Mouse (Mus musculus) forebrain, embryonic 14.5 days (tissue): ENCODE results near the gene Mfap4. TPM values are rescaled to one million over a fixed set of nuclear protein-coding genes. Genes with fewer than 3 reads are reported as not detected.

Source experiments
- ATAC-seq: fragments of 200-750 bp; cut with Nextera tagmentation; 2 replicates; pipeline ENCODE4 v1.8.0; 2017; ENCODE audit warnings: mild to moderate bottlenecking, moderate library complexity
- DNase-seq: peaks from one replicate; pipeline ENCODE4 v3.0.0-alpha.2; 2015; ENCODE audit warnings: low spot score
- H3K27ac ChIP-seq: fragments of 300-500 bp; sonication (generic); 2 replicates; pipeline ENCODE4 v1.5.1; 2014; ENCODE audit warnings: low read depth, mild to moderate bottlenecking, control low read depth, low read length, moderate library complexity
- H3K27me3 ChIP-seq: fragments of 300-500 bp; sonication (generic); replicated peaks from 2 replicates; pipeline ENCODE4 v1.6.1; 2014; ENCODE audit warnings: low read length, control low read depth, mixed read lengths; ENCODE audit not compliant: control insufficient read depth, insufficient read depth
- H3K36me3 ChIP-seq: fragments of 300-500 bp; sonication (generic); 2 replicates; pipeline ENCODE4 v1.6.1; 2014; ENCODE audit warnings: low read length, control low read depth; ENCODE audit not compliant: control insufficient read depth, insufficient read depth
- H3K4me1 ChIP-seq: fragments of 300-500 bp; sonication (generic); 2 replicates; pipeline ENCODE4 v1.6.1; 2014; ENCODE audit warnings: antibody characterized with exemption, low read length, control low read depth; ENCODE audit not compliant: control insufficient read depth, insufficient read depth
- H3K4me2 ChIP-seq: fragments of 300-500 bp; sonication (generic); 2 replicates; pipeline ENCODE4 v1.6.1; 2014; ENCODE audit warnings: mild to moderate bottlenecking, control low read depth, low read length
- H3K4me3 ChIP-seq: fragments of 300-500 bp; sonication (generic); 2 replicates; pipeline ENCODE4 v1.5.1; 2014; ENCODE audit warnings: low read depth, low read length, control low read depth
- H3K9ac ChIP-seq: fragments of 300-500 bp; sonication (generic); 2 replicates; pipeline ENCODE4 v1.6.1; 2014; ENCODE audit warnings: mild to moderate bottlenecking, low read length, control low read depth, moderate library complexity
- H3K9me3 ChIP-seq: fragments of 300-500 bp; sonication (generic); replicated peaks from 2 replicates; pipeline ENCODE4 v1.6.1; 2016; ENCODE audit warnings: low read length, control low read depth, mixed read lengths; ENCODE audit not compliant: control insufficient read depth
- WGBS: fragments of 180-500 bp; shearing (Covaris S2); extraction: QIAGEN DNeasy Blood & Tissue Kit; methylation state at CpG from one replicate; pipeline ENCODE4 v1.1.7; 2014; 5-methylcytosine and 5-hydroxymethylcytosine counted together
- polyA plus RNA-seq: library from polyadenylated mRNA; unstranded; fragments of >200 nt; fragmentation: Nextera tagmentation; extraction: Ambion mirVana; gene quantifications from 2 replicates; pipeline ENCODE4 v1.2.1, GENCODE M21; 2014

Gene Mfap4
- polyA plus RNA-seq, 1 experiment from 2014 or later: 65.7 TPM

- Histone ChIP-seq H3K4me1 (peaks cover 9% of the 10 kb centered on the region), H3K27ac (no peak overlapping the region), H3K4me3 (no peak overlapping the region), H3K9ac (no peak overlapping the region), H3K9me3 (no peaks in the 10 kb centered on the region), H3K36me3 (peaks cover 22% of the 10 kb centered on the region), H3K27me3 (no peaks in the 10 kb centered on the region), H3K4me2 (no peak overlapping the region)
- DNase-seq (no peak), ATAC-seq (no peak)
- 91% methylated on average over 2 of the region's 2 CpGs for WGBS
Measured at GRCm38 (mm10) chr11:61495528-61495927, 10.3 kb downstream of the Mfap4 start.

DNA sequence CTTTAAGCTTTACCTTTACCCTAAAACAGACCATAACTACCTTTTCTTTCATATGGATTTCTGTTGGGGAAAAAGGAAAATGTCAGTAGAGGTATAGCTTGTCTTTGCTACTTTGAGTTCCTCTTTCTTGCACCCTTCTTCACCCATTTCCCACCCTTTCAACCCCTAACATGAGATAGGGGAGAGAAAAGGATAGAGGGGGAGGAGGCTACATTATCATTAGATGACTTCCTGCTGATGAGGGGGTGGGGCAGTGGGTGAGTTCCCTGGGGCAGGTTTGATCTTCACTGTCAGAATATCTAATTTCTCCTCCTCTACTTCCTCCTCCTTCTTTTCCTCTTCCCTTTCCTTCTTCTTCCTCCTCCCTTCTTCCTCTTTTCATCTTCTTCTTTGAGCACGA lies 12.3 kb downstream of the Mfap4 start:
- 64% methylated on average over 1 of the region's 1 CpGs for WGBS
- DNase-seq: no peak
- no peak for ATAC-seq
- no peak overlapping the region for H3K4me3 ChIP-seq
- no peak overlapping the region for H3K27ac ChIP-seq
- H3K9ac ChIP-seq: no peak overlapping the region
- no peak overlapping the region for H3K4me2 ChIP-seq
- peaks cover 7% of the 10 kb centered on the region for H3K4me1 ChIP-seq
- H3K27me3 ChIP-seq: no peaks in the 10 kb centered on the region
- peaks cover 3% of the 10 kb centered on the region; the same call in 1 of the 2 replicates for H3K36me3 ChIP-seq
- no peaks in the 10 kb centered on the region for H3K9me3 ChIP-seq

DNA sequence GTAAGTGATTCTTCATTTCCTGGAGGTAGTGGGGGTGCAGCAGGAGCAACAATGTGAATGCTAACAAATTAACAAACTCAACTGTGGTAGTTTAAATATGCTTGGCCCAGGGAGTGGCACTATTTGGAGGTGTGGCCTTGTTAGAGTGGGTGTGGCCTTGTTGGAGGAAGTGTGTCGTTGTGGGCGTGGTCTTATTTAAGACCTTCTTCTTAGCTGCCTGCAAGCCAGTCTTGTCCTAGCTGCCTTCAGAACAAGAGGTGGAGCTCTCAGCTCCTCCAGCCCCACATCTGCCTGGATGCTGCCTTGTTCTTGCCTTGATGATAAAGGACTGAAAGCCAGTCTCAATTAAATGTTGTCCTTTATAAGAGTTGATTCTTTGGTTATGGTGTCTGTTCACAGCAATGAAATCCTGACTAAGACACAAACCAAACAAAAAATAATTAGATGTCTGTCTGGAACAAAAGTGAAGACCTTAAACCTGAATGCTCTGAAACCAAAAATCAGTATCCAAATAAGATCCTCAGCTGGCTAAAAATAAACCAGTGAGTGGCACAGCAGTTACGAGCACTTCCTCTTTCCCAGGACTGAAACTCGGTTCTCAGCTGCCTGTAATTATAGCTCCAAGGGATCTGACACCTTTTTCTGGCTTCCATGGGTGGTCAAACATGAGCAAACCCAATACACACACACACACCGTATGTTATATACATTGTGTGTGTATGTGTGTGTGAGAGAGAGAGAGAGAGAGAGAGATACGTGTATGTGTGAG lies 13.7 kb downstream of the Mfap4 start:
- DNase-seq (no peak), ATAC-seq (no peak)
- 83% methylated on average over 6 of the region's 6 CpGs for WGBS
- Histone ChIP-seq H3K4me1 (no peaks in the 10 kb centered on the region), H3K4me3 (no peak overlapping the region), H3K27me3 (no peaks in the 10 kb centered on the region), H3K4me2 (no peak overlapping the region), H3K9ac (no peak overlapping the region), H3K9me3 (no peaks in the 10 kb centered on the region), H3K36me3 (no peaks in the 10 kb centered on the region), H3K27ac (no peak overlapping the region)

- peak overlapping the region; percentile 61 for H3K4me2 ChIP-seq
- no peaks in the 10 kb centered on the region for H3K9me3 ChIP-seq
- 87% methylated on average over 8 of the region's 8 CpGs for WGBS
- H3K27ac ChIP-seq: peak overlapping the region; percentile 80
- DNase-seq: no peak
- H3K27me3 ChIP-seq: no peaks in the 10 kb centered on the region
- peaks cover 13% of the 10 kb centered on the region; the same call in 1 of the 2 replicates for H3K4me1 ChIP-seq
- peak overlapping the region; percentile 47; the same call in 1 of the 2 replicates for H3K4me3 ChIP-seq
- ATAC-seq: no peak
- H3K36me3 ChIP-seq: 0 out of 2 replicates have a peak, but pooled peaks cover 8% of the 10 kb centered on the region
- H3K9ac ChIP-seq: peak overlapping the region; percentile 67; the same call in 1 of the 2 replicates
Measured at GRCm38 (mm10) chr11:61503933-61504332, 18.7 kb downstream of the Mfap4 start.

GRCm38 (mm10) chr11:61504713-61505257 lies 19.6 kb downstream of the Mfap4 start, which contains the start of gene B9d1:
TSS of gene B9d1 (plus strand) at chr11:61505144.
- peaks cover 13% of the 10 kb centered on the region; the same call in 1 of the 2 replicates for H3K36me3 ChIP-seq
- H3K9ac ChIP-seq: peak within 1 kb of the TSS; percentile 67
- peaks cover 13% of the 10 kb centered on the region; the same call in 1 of the 2 replicates for H3K4me1 ChIP-seq
- peak within 1 kb of the TSS; percentile 47 for H3K4me3 ChIP-seq
- DNase-seq (peak; percentile 99), ATAC-seq (peak; percentile 92)
- no peaks in the 10 kb centered on the region for H3K9me3 ChIP-seq
- peak within 1 kb of the TSS; percentile 80 for H3K27ac ChIP-seq
- peak within 1 kb of the TSS; percentile 61 for H3K4me2 ChIP-seq
- under 1% methylated on average over 39 of the region's 39 CpGs for WGBS
- no peaks in the 10 kb centered on the region for H3K27me3 ChIP-seq

GRCm38 (mm10) chr11:61514953-61515352 lies 29.7 kb downstream of the Mfap4 start:
- H3K4me1 ChIP-seq: no peaks in the 10 kb centered on the region
- DNase-seq: peak; percentile 29
- H3K27me3 ChIP-seq: no peaks in the 10 kb centered on the region
- H3K36me3 ChIP-seq: peaks cover 56% of the 10 kb centered on the region
- H3K9me3 ChIP-seq: no peaks in the 10 kb centered on the region
- no peak overlapping the region; the same call in 1 of the 2 replicates for H3K9ac ChIP-seq
- ATAC-seq: no peak
- no peak overlapping the region for H3K4me3 ChIP-seq
- WGBS: 46% methylated on average over 3 of the region's 3 CpGs
- H3K27ac ChIP-seq: peak overlapping the region; percentile 21; the same call in 1 of the 2 replicates
- no peak overlapping the region for H3K4me2 ChIP-seq

GRCm38 (mm10) chr11:61517971-61518370 lies 32.7 kb downstream of the Mfap4 start:
- WGBS: 88% methylated on average over 1 of the region's 1 CpGs
- no peak overlapping the region for H3K4me2 ChIP-seq
- H3K4me3 ChIP-seq: no peak overlapping the region
- H3K4me1 ChIP-seq: no peaks in the 10 kb centered on the region
- no peaks in the 10 kb centered on the region for H3K9me3 ChIP-seq
- no peak overlapping the region for H3K9ac ChIP-seq
- no peaks in the 10 kb centered on the region for H3K27me3 ChIP-seq
- peaks cover 60% of the 10 kb centered on the region for H3K36me3 ChIP-seq
- DNase-seq (no peak), ATAC-seq (no peak)
- H3K27ac ChIP-seq: no peak overlapping the region

GRCm38 (mm10) chr11:61518871-61519270 lies 33.6 kb downstream of the Mfap4 start:
- ATAC-seq (no peak), DNase-seq (no peak)
- Histone ChIP-seq H3K4me3 (no peak overlapping the region), H3K9me3 (no peaks in the 10 kb centered on the region), H3K4me1 (no peaks in the 10 kb centered on the region), H3K9ac (no peak overlapping the region), H3K4me2 (no peak overlapping the region), H3K27ac (no peak overlapping the region), H3K27me3 (no peaks in the 10 kb centered on the region), H3K36me3 (peaks cover 58% of the 10 kb centered on the region)
- WGBS: 95% methylated on average over 3 of the region's 3 CpGs
